ENCODE assay signal across 10 mouse cellular contexts in the genomic region with DNA sequence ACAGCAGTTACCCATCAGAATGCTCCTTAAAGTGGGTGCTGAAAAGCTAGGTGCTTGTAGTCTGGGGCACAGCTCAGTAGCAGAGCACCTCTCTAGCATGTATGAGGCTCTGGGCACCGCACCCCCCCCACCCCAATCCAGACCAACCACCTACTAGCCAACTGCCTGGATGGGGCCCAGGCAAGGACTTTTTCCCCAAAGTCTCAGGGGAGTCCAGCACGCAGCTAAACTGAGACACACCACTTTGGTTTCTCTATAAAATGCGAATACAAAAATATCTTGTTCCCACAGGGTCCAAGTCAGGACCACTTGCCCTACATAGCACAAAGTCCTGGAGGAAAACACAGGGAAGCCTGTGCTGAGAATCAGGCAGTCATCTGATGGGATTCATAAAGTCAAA. TPM values are rescaled to one million over a fixed set of nuclear protein-coding genes. Genes with fewer than 3 reads are reported as not detected.
DNase-seq lines count a peak whose midpoint lies in the region; ATAC-seq and TF ChIP-seq lines count a peak whose summit lies in the region.
"Had no signal": no experiment of that assay in that cellular context is flagged by ENCODE, and none has a peak within 500 bp of the region (broad histone marks: within the 10 kb centered on the region; RNA-seq: fewer than 3 reads in every experiment).

No protein-coding gene starts in this region.

- no peak overlapping the region for H3K9ac ChIP-seq in forebrain, embryonic 15.5 days (replicated peaks)
- no peak overlapping the region for H3K9ac ChIP-seq in forebrain, embryonic 12.5 days
- no peak overlapping the region for H3K9ac ChIP-seq in midbrain, embryonic 12.5 days (replicated peaks)
- H3K9ac ChIP-seq: embryonic facial prominence, embryonic 13.5 days had no signal

- no peak for DNase-seq in layer of hippocampus, adult 2 months (ENCODE audit: low spot score in 2 of 2)
- no peak for DNase-seq in layer of hippocampus, postnatal 10 days (ENCODE audit: low spot score in 2 of 2)
- DNase-seq in right cerebral cortex, adult 2 months (ENCODE audit: low spot score in 2 of 2) = no peak
- no peak for DNase-seq in embryo, embryonic 11 days
- DNase-seq: gastrocnemius, postnatal 25 days had no signal

- no peak overlapping the region for H3K4me3 ChIP-seq in forebrain, embryonic 15.5 days
- no peak overlapping the region for H3K4me3 ChIP-seq in forebrain, embryonic 12.5 days (replicated peaks)
- H3K4me3 ChIP-seq in layer of hippocampus, adult 2 months = no peak overlapping the region; the same call in 1 of the 2 replicates
- no peak overlapping the region for H3K4me3 ChIP-seq in brown adipose tissue, adult 24 weeks (ENCODE audit: insufficient read depth, low read depth, low read length)
- H3K4me3 ChIP-seq in midbrain, embryonic 12.5 days = no peak overlapping the region
- H3K4me3 ChIP-seq: embryonic facial prominence, embryonic 13.5 days had no signal

- peaks cover 10% of the 10 kb centered on the region; the same call in 1 of the 2 replicates for H3K36me3 ChIP-seq in forebrain, embryonic 15.5 days
- peaks cover 13% of the 10 kb centered on the region for H3K36me3 ChIP-seq in forebrain, embryonic 12.5 days (replicated peaks)
- H3K36me3 ChIP-seq in midbrain, embryonic 12.5 days = peaks cover 13% of the 10 kb centered on the region

- 84% methylated on average over 3 of the region's 3 CpGs for WGBS in forebrain, embryonic 15.5 days
- 92% methylated on average over 3 of the region's 3 CpGs for WGBS in forebrain, embryonic 12.5 days
- WGBS in midbrain, embryonic 12.5 days = 81% methylated on average over 3 of the region's 3 CpGs

- TF ChIP-seq CTCF in layer of hippocampus, adult 2 months (conservative IDR thresholded peaks at IDR 0.05) = no peak

- H3K4me2 ChIP-seq in forebrain, embryonic 15.5 days (replicated peaks) = no peak overlapping the region
- H3K4me2 ChIP-seq in forebrain, embryonic 12.5 days = no peak overlapping the region
- no peak overlapping the region for H3K4me2 ChIP-seq in midbrain, embryonic 12.5 days (replicated peaks)
- H3K4me2 ChIP-seq: embryonic facial prominence, embryonic 13.5 days had no signal

- no peaks in the 10 kb centered on the region for H3K9me3 ChIP-seq in forebrain, embryonic 15.5 days
- no peaks in the 10 kb centered on the region for H3K9me3 ChIP-seq in forebrain, embryonic 12.5 days
- no peaks in the 10 kb centered on the region for H3K9me3 ChIP-seq in midbrain, embryonic 12.5 days
- H3K9me3 ChIP-seq: embryonic facial prominence, embryonic 13.5 days had no signal

- H3K4me1 ChIP-seq in forebrain, embryonic 15.5 days = peaks cover 82% of the 10 kb centered on the region
- peaks cover 95% of the 10 kb centered on the region for H3K4me1 ChIP-seq in forebrain, embryonic 12.5 days
- peaks cover 49% of the 10 kb centered on the region for H3K4me1 ChIP-seq in brown adipose tissue, adult 24 weeks (ENCODE audit: control insufficient read depth, insufficient read depth, insufficient read length, low read length)
- H3K4me1 ChIP-seq in midbrain, embryonic 12.5 days = peaks cover 91% of the 10 kb centered on the region

- ATAC-seq in forebrain, embryonic 15.5 days (replicated peaks) = no peak
- no peak for ATAC-seq in forebrain, embryonic 12.5 days (ENCODE audit: low FRiP score)
- no peak for ATAC-seq in midbrain, embryonic 12.5 days (ENCODE audit: low FRiP score, low read depth)

- H3K27me3 ChIP-seq in forebrain, embryonic 15.5 days = no peaks in the 10 kb centered on the region
- H3K27me3 ChIP-seq in forebrain, embryonic 12.5 days = no peaks in the 10 kb centered on the region
- H3K27me3 ChIP-seq in midbrain, embryonic 12.5 days = no peaks in the 10 kb centered on the region
- H3K27me3 ChIP-seq: embryonic facial prominence, embryonic 13.5 days had no signal

- peak overlapping the region; percentile 62 for H3K27ac ChIP-seq in forebrain, embryonic 15.5 days (replicated peaks)
- no peak overlapping the region; the same call in 1 of the 2 replicates for H3K27ac ChIP-seq in forebrain, embryonic 12.5 days
- peak overlapping the region; percentile 67 for H3K27ac ChIP-seq in layer of hippocampus, adult 2 months
- peak overlapping the region; percentile 85 for H3K27ac ChIP-seq in brown adipose tissue, adult 24 weeks (replicated peaks; ENCODE audit: low read depth, low read length)
- H3K27ac ChIP-seq in midbrain, embryonic 12.5 days (replicated peaks) = 0 out of 2 replicates have a peak overlapping the region, but pooled peaks have one; percentile 3

RNA-seq across cellular contexts. Expression of gene Vps37b, which starts 17.9 kb away (rescaled TPM):
- polyA plus RNA-seq in forebrain, embryonic 15.5 days (2015; fragmentation: Nextera tagmentation; extraction: Ambion mirVana) = 106 and 109 TPM in 2 replicates
- polyA plus RNA-seq in forebrain, embryonic 12.5 days (2016; fragmentation: Nextera tagmentation; extraction: Ambion mirVana) = 70.5 and 73.4 TPM in 2 replicates
- total RNA-seq in layer of hippocampus, adult 2 months (2021) = 10 to 100 TPM; 36.8 to 42.2 TPM
- 10 to 100 TPM; 38.4 to 41.6 TPM for total RNA-seq in layer of hippocampus, postnatal 10 days (2021)
- 2.7 and 3.7 TPM in 2 replicates for polyA plus RNA-seq in brown adipose tissue, adult 24 weeks (2012; ENCODE audit: insufficient read depth, insufficient read length, missing spikeins)
- polyA plus RNA-seq in midbrain, embryonic 12.5 days (2016; fragmentation: Nextera tagmentation; extraction: Ambion mirVana) = 68.0 and 74.2 TPM in 2 replicates

RNA-seq across cellular contexts. Expression of gene Hip1r, which starts 40.8 kb away (rescaled TPM):
- polyA plus RNA-seq in forebrain, embryonic 15.5 days (2015; fragmentation: Nextera tagmentation; extraction: Ambion mirVana) = 26.9 and 27.5 TPM in 2 replicates
- 16.0 and 17.9 TPM in 2 replicates for polyA plus RNA-seq in forebrain, embryonic 12.5 days (2016; fragmentation: Nextera tagmentation; extraction: Ambion mirVana)
- 10 to 100 TPM; 42.8 to 43.8 TPM for total RNA-seq in layer of hippocampus, adult 2 months (2021)
- 10 to 100 TPM; 63.7 to 70.1 TPM for total RNA-seq in layer of hippocampus, postnatal 10 days (2021)
- 3.8 and 5.2 TPM in 2 replicates for polyA plus RNA-seq in brown adipose tissue, adult 24 weeks (2012; ENCODE audit: insufficient read depth, insufficient read length, missing spikeins)
- polyA plus RNA-seq in midbrain, embryonic 12.5 days (2016; fragmentation: Nextera tagmentation; extraction: Ambion mirVana) = 13.9 and 15.5 TPM in 2 replicates

Comparison
In these comparisons a context has a peak if more than half of its experiments do, and no peak if none do; other contexts are left out.
1. RNA of gene Vps37b, which starts 17.9 kb away (polyA plus RNA-seq): 106 to 109 TPM in forebrain, embryonic 15.5 days, 70.5 to 73.4 TPM in forebrain, embryonic 12.5 days and 68.0 to 74.2 TPM in midbrain, embryonic 12.5 days; 2.7 to 3.7 TPM in brown adipose tissue, adult 24 weeks; every median in the first group is over 10 times any median in the second.